Mouse (Mus musculus) right cerebral cortex, postnatal 4 days (tissue): ENCODE measurements around the gene Ano10.

Experiments used
- DNase-seq: peaks from one replicate; pipeline ENCODE4 v3.0.0-alpha.2; 2022

Gene Ano10

DNA sequence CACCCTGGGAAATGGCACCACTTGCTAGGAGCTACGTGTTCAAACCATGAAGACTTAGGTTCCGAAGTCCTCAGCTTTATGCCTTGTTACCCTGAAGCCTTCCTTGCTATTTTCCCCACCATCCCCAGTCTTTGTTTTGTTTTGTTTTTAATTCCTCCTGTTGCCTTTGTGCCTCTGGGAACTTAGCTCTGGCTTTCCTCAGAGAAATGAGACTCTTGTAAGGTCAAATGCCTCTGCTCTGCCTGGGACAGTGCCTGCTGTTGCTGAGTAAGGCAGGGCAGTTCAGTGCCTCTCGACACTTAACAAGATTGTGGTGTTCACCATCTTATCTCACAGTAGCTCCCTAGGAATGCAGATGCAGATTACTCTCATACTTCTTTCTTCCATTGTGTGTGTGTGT lies 140.8 kb downstream of the Ano10 start:
- no peak for DNase-seq

DNA sequence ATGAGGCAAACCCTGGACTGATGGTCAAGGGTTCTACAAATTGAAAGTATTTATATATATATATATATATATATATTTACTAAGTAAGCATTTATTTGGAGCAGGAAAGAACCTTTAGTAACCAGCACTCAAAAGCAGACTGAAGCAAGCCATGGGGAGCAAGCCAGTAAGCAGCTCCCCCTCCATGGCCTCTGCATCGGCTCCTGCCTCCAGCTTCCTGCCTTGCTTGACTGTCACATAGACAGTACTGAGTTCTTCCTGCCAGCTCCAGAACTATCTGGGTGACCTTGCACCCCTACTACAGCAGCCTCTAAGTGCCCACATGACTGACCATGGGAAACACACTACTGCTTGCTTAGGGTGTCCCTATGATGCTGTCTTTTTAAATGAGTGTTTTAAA lies 141.7 kb downstream of the Ano10 start:
- DNase-seq: no peak

DNA sequence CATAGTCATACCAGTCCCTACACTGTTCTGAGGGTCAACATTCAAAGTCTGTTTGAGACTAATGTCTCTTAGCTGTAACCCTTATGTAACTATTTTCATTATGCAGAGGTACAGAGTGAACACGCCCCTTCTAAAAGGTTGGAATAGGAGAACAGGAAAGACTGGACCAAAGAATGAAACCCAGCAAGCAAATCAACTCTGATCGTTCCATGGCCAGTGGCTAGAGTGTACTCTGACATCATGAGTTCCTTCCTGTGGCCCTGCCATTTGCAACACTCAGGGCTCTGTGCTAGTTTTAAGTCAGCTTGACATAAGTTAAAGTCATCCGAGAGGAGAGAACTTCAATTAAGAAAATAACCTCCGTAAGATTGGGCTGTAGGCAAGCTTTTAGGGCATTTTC lies 142.2 kb downstream of the Ano10 start:
- no peak for DNase-seq

DNA sequence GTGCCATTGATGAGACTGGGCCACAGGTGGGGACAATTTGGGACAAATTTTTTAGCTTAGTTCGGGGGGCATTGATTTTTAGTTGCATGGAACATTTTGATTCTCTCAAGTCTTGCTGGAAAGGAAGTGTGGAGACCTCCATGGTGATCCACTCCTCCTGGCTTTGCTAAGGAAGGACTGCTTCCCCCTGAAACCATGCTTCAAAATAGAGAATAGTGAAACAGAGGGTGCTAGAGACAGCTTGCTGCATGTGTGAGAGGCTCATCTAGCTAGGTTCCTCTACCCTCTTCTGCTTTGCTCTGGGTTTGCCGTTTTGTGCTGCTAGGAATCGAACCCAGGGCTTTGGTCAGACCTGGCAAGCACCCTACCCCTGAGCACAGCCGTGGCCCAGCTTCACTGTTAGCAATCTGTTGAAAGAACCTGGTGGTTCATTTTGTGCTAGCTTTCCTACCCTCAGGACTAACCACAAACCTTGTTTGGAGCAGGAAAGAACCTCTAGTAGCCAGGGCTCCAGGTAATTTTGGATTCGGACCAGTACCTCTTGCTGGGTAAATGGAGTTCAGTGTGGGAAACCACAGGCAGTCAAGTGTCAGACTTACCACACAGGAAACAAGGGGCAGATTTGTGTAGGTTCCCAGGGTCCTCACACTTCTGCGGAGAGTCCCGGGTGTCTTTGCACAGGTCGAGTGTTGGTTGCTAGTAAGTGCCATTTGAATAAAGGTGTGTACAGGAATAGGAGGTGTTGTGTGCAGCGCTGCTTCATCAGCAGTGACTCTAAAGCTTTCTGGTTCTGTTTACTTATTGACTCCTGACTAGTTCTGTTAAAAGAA lies 144.0 kb downstream of the Ano10 start:
- DNase-seq: no peak

DNA sequence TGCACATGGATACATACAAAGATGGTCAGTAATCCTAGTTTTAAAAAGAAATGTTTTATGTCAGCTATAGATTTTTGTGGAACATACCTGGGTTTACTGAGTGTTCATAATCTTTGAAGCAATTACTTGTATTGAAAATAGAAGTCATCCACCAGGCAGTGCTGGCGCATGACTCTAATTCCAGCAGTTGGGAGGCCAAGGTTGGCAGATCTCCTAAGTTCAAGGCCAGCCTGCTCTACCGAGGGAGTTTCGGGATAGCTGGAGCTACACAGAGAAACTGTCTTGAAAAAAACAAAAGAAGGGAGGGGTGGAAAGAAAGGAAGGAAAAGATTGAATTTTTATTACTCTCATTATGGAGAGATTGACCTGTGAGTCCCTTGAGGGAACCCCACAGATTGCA lies 145.9 kb downstream of the Ano10 start:
- no peak for DNase-seq

DNA sequence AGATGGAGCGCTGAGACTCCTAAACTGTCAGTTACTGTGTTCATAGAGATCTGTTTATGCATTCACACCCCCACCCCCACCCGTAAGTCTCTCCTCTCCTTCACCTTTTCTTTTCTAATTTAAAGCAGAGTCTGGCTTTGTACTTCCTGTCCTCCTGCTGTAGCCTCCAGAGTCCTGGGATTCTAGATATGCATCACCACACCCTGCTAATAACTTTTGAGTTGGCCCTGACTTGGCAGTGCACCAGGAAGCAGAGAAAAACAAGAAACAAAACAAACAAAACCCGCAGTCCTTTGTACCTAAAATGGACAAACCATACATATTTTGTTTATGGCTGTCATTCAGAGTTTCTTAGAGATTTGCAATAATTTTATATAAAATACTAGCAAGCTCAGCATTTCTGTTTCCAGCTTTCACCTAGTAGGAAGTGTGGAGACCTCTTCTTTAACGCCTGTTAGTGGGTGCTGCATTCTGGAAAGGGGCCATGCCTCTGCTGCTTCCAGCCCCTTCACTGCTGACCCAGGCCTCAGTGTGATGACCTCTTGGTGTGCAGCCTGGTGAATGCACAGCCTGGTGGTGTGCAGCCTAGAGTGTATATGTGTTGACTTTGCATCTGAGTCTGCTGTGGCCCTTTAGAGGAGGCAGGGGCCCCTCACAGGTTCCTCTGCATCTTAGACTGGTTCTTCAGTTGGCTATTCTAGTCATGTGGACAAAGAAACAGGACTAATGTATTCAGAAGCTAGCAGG lies 147.9 kb downstream of the Ano10 start:
- DNase-seq: no peak

DNA sequence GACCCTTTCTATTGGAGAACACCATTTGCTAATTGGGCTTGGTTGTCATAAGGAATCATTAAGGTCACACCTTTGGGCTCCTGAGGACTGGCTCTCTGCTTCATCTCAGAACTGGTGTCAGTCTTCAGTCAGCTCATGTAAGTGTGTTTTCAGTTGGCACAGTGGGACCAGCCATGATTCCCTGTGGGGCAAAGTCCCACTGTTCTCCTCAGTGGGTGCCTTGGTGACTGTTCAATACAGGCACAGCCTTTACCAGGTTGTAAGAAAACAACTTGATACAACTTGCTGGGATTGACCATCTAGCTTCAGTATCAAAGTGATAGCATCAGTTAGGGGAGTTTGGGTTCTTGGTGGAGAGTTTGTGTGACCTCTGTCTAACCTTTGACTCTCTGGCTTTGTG lies 148.5 kb downstream of the Ano10 start:
- no peak for DNase-seq

DNA sequence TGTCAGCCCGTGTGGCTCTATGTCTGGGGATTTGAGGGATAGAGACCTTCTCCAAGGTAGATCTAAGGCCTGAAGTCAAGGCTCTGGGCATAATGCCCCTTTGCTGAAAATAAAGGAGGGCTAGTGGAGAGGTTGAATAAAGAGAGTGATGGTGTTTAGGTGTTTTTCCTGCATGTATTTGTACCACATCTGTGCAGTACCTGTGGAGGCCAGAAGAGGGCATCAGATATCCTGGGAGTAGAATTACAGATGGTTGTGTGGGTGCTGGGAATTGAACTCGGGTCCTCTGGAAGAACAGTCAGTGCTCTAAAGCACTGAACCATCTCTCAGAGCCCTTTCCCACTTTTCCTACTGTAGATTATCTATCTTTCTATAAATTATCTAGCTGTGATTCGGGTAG lies 149.4 kb downstream of the Ano10 start:
- DNase-seq: no peak

DNA sequence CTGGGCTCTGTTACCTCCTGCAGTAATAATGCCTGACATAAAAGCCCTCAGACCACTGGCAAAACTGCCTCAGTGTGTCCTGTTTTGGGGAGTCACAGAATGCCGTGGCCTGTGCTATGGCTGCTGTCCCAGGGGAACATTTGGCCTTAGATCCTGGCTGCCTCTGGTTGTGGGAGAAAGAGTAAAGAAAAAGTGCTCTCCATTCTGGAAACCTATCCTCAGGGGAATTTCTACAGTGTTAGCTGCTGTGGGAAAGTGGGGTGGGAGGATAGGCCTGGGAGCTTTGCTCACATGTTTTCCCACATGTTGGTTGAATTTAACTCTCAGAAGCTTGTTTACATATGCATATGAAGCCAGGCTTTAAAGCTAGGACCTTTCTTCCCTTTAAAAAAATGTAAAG lies 151.0 kb downstream of the Ano10 start:
- DNase-seq: no peak

DNA sequence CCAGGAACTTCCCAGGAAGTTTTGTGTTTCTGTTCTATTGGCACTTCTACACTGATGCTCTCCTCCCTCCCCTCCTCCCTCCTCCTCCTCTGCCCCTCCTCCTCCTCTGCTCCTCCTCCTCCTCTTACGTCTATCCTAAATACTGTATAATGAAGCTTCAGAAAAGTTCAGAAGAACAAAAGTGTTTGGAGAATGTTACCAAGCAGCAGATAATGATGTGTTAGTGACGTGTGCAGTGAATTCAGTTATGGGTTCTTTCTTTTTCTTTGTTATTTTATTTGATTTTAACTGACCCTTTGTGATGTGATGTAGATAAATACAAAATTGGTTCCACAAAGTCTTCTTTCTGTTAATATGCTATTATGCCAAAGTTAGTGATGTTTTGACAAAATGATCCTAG lies 155.0 kb downstream of the Ano10 start:
- DNase-seq: no peak

DNA sequence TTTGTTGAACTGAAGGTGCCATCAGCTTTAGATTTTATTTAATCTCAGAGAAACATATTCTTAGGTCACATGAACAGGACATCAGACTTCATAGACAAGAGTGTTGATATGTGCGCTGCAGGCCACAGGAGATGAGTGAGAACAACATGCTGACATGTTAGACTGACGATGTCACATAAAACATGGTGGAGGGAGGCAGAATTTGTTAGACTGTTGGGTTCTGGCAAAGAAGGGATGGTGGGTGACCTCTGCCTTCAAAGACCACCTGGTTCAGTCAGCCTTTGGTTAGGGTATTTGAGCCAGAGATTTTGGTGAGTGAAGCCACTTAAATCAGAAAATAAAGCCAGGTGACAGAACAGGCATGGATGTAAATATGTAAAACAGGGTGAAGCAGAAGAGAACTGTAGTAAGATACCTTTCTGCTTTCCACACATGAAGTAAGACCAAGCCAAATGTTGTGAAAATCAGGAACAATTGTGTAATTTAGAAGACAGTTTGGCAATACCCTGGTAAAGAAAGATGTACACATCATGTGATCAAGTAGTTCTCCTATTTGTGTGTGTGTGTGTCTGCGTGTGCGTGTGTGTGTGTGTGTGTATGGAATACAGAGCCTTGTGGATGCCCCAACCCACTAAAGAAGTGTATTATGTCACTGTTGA lies 155.7 kb downstream of the Ano10 start:
- DNase-seq: no peak

DNA sequence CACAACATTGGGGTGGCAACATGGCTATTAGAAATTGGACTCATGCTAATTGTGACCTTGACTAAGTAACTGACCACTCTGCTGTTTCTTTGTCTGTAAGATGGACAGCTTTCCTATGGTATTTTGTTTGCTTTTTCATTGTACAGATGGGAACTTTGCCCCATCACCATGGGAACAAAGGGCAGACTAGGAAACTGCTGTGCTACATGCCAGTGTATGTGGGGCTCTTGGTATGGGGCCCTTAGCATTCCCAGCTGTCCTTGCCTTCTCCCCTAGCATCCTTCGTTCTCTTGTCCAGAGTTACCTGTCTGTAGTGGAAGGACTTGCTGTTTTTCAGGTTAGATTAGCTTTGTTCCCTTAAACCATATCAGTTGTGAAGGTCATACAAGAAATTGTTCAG lies 156.3 kb downstream of the Ano10 start:
- DNase-seq: no peak

DNA sequence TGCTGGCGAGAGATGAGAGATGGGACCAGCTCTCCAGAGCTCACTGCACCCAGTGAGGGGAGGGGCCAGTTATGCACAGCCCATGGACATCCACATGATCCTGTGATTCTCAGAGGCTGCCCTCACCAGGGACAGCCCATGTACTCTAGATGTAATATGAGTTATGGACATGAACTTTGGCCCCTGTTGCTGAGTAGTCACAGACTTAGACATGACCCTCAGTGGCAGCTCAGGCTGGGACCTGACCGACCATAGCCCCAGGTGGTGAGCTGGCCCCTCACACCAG lies 158.4 kb downstream of the Ano10 start:
- DNase-seq: no peak

DNA sequence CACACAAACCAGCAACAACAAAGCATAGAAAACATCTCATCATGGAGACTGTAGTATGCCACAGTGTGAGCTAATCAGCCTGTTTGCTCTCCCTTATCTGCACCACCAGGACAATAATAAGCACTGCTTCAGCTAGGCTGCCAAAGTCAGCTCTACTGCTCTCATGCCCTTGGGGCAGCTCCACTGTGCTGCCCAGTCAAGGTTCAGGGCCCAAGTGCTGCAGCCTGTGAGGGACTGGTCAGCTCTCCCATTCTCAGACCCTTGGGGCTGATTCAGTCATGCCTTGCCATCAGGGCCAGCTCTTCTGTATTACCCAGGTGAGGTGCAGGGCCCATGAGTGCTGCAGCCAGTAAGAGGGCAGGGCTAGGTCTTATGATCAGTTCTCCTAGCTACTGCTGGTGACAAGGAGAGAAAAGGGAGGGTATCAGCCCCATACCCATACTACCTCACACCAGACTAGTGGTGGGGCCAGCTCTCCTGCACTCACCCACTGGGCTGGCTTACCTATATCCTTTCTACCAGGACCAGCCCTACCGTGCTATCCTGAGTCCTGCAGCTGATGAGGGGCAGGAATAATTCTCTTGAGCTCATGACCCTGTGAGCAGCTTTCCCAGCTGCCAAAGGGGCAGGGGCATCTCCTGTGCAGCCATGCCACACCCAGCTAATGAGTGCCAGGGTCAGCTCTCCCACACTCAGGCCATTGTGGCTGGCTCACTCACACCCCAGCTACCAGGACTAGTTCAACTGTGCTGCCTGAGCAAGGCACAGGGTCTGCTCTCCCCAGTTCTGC lies 158.9 kb downstream of the Ano10 start:
- no peak for DNase-seq

DNA sequence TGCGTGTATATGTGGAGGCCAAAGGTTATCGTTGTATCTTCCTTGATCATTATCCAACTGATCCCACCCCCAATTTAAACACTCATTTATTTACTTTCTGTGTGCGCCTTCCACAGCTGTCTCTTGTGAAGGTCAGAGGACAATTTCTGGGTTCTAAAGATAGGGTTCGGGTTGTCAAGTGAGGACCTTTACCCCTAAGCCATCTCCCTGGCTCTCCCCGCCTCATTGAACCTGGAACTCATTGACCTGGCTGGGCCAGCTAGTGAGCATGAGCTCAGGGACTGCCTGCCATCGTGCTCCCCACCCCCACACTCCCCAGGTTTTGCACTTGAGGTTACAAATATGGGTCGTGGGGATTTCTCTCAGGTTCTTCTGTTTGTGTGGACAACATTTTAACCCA lies 162.1 kb downstream of the Ano10 start:
- DNase-seq: no peak

DNA sequence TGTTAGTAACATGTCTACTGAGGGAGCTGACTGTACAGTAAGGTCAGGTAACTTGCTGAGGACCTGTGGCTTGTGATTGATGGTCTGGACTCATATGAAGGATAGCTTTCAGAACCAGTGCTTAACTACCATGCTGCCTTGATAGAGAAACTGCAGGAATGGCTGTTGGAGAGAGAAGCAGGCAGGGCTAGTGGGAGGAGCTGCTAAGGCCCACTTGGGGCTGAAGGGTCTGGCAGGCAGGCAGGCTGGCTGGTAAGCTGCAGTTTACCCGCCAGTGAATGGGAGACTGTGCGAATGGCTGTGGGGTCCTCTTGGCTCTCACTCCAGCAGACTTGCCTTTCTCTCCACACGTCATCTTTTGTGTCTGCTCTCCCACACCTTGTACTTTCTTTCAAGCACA lies 163.6 kb downstream of the Ano10 start:
- no peak for DNase-seq

DNA sequence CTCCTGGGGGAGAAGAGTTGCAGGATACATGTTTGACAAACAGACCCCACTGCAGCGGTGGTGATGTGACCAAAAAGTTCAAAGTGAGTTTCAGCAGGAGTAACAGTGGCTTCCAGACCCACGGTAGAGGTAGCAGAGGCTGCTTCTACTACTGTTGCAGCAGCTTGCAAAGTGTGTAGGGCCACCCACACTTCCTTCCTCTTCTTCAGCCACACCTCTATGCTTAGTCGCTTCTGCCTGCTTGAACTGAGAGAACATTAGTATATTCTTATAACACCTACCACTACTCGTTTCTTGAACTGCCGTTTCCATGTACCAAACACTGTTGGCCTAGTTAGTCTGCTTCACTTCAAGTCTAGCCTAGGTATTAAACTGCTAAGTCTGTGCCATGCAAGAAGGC lies 165.5 kb downstream of the Ano10 start:
- no peak for DNase-seq

DNA sequence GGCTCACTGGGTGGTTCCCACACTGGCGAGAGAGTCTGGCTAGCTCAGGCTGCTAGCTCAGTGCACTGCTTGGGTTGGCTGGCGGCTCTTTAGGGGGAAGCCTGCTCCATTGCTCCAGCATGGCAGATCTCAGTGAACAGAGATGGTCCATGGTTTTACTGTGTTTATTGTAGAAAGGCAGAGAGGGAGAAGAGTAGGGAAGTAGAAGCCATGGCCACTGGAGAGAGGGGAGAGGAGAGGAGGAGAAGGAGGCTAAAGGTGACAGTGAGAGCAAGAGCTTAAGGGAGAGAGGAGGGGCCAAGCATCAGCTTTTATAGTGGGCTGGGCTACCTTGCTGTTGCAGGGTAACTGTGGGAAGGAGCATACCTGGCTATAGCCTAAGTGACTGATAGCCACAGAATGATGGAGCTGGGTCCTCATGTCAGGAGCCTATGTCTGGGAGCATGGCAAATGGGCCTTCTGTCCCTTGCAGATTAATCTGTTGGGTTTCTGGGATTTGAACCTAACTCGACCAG lies 166.9 kb downstream of the Ano10 start:
- DNase-seq: no peak

DNA sequence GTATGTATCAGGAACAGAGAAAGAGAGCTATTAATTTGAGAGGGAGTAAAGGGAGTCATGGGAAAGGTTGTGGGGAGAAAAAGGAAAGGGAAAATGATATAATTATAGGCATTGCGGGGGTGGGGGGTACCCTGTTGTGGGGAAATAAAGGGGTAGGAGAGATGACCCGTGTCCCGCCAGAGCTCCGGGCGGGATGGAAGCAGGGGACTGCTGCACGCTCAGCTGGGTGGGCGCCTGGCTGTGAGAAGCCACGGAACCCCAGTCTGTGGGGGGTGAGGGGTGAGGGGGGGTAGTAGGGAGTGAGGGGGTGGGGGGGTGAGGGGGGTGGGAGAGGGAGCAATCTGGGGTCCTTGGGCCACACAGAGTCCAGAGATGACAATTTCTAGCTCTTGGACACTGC lies 167.4 kb downstream of the Ano10 start:
- DNase-seq: no peak
